Mouse (Mus musculus): ENCODE measurements around the gene Xpo6. TPM values are rescaled to one million over a fixed set of nuclear protein-coding genes. Genes with fewer than 3 reads are reported as not detected.

Gene Xpo6
- polyA plus RNA-seq, 1 experiment from 2014 or later = 67.5 TPM

- H3K36me3 ChIP-seq (ENCODE audit: insufficient read depth) = no peaks in the 10 kb centered on the region
- no peak for ATAC-seq (ENCODE audit: insufficient read depth)
- H3K4me3 ChIP-seq (ENCODE audit: low read depth, low read length) = no peak overlapping the region
- H3K27ac ChIP-seq (ENCODE audit: low read depth) = no peak overlapping the region
- no peaks in the 10 kb centered on the region; the same call in 1 of the 2 replicates for H3K27me3 ChIP-seq (ENCODE audit: insufficient read depth, low read length)
- H3K9me3 ChIP-seq (ENCODE audit: low read depth, low read length) = no peaks in the 10 kb centered on the region
- H3K4me2 ChIP-seq = no peak overlapping the region
- H3K4me1 ChIP-seq (ENCODE audit: insufficient read depth) = no peaks in the 10 kb centered on the region
- no peak overlapping the region for H3K9ac ChIP-seq
- no peak for DNase-seq
- no peak for TF ChIP-seq CTCF (IDR thresholded peaks at IDR 0.05; ENCODE audit: low read depth)
- WGBS = 43% methylated on average over 6 of the region's 6 CpGs
Observed at GRCm38 (mm10) chr7:126051910-126052309, 148.4 kb downstream of the Xpo6 start.

Other genes starting within 250 kb of the Xpo6 start
- gene Gsg1l, start 118.1 kb downstream of the Xpo6 start, polyA plus RNA-seq (2014; fragmentation: Nextera tagmentation; extraction: Ambion mirVana) = 3.2 and 3.3 TPM in 2 replicates
- gene Sbk1, start 72.1 kb upstream of the Xpo6 start, polyA plus RNA-seq (2014; fragmentation: Nextera tagmentation; extraction: Ambion mirVana) = 51.2 and 57.0 TPM in 2 replicates
- 1.7 and 2.8 TPM in 2 replicates for gene Lat, start 169.1 kb upstream of the Xpo6 start, polyA plus RNA-seq (2014; fragmentation: Nextera tagmentation; extraction: Ambion mirVana)
- 41.7 and 46.0 TPM in 2 replicates for gene Spns1, start 176.9 kb upstream of the Xpo6 start, polyA plus RNA-seq (2014; fragmentation: Nextera tagmentation; extraction: Ambion mirVana)
- 3.6 and 4.3 TPM in 2 replicates for gene Nfatc2ip, start 196.2 kb upstream of the Xpo6 start, polyA plus RNA-seq (2014; fragmentation: Nextera tagmentation; extraction: Ambion mirVana)
- not detected in 2 replicates for gene Cd19, start 214.4 kb upstream of the Xpo6 start, polyA plus RNA-seq (2014; fragmentation: Nextera tagmentation; extraction: Ambion mirVana)
- gene Rabep2, start 228.3 kb upstream of the Xpo6 start, polyA plus RNA-seq (2014; fragmentation: Nextera tagmentation; extraction: Ambion mirVana) = 33.8 and 34.5 TPM in 2 replicates

All from lung, embryonic 14.5 days (tissue).